20 mouse cellular contexts compared by ENCODE assay signal in genomic region chr13:49428042-49428675, GRCm38 (mm10). TPM values are rescaled to one million over a fixed set of nuclear protein-coding genes. Genes with fewer than 3 reads are reported as not detected.
DNase-seq lines count a peak whose midpoint lies in the region; TF ChIP-seq lines count a peak whose summit lies in the region.
"Had no signal": no experiment of that assay in that cellular context is flagged by ENCODE, and none has a peak within 500 bp of the region (broad histone marks: within the 10 kb centered on the region; RNA-seq: fewer than 3 reads in every experiment).

No protein-coding gene starts in this region.

- no peak for TF ChIP-seq CTCF in gastrocnemius, adult 2 months (IDR thresholded peaks at IDR 0.05)
- TF ChIP-seq CTCF in layer of hippocampus, adult 2 months (conservative IDR thresholded peaks at IDR 0.05) = no peak; the same call in 1 of the 2 replicates

- intact Hi-C loops in gastrocnemius, adult 2 months (cut with DNase I) = no loop called here
- intact Hi-C loops in gastrocnemius, postnatal 14 days (cut with DNase I; ENCODE audit: low total_unique reads) = no loop called here

- DNase-seq in gastrocnemius, adult 2 months = no peak
- DNase-seq in gastrocnemius, postnatal 14 days = no peak
- DNase-seq in layer of hippocampus, adult 2 months (ENCODE audit: low spot score in 2 of 2) = no peak
- DNase-seq in layer of hippocampus, adult 8-10 months (ENCODE audit: low spot score in 2 of 2) = no peak
- peak; percentile 21 for DNase-seq in T-cell, adult 2 months (ENCODE audit: low spot score)
- DNase-seq in lung, postnatal 14 days = peak; percentile 17
- no peak for DNase-seq in cerebellum, adult 9-11 months
- DNase-seq in spleen, postnatal 10 days (ENCODE audit: low spot score in 2 of 2) = no peak
- DNase-seq: adrenal gland, adult 8-10 months; B cell, adult 2 months; cerebellum, adult 9-10 months; embryo, embryonic 11 days; gastrocnemius, postnatal 25 days; kidney, postnatal 10 days had no signal

- H3K4me3 ChIP-seq in gastrocnemius, adult 2 months = no peak overlapping the region
- no peak overlapping the region for H3K4me3 ChIP-seq in layer of hippocampus, adult 2 months
- H3K4me3 ChIP-seq: forebrain, embryonic 15.5 days; intestine, embryonic 15.5 days; liver, embryonic 12.5 days; midbrain, embryonic 13.5 days; myocyte had no signal

- peak overlapping the region; percentile 71 for H3K27ac ChIP-seq in gastrocnemius, adult 2 months
- peak overlapping the region; percentile 83 for H3K27ac ChIP-seq in layer of hippocampus, adult 2 months
- H3K27ac ChIP-seq: forebrain, embryonic 15.5 days; intestine, embryonic 15.5 days; liver, embryonic 12.5 days; macrophage; midbrain, embryonic 13.5 days had no signal

RNA-seq across cellular contexts. Expression of gene Ippk, which starts 7.1 kb away (rescaled TPM):
- total RNA-seq in gastrocnemius, adult 2 months (2021) = 1 to 10 TPM; 5.6 to 6.3 TPM
- total RNA-seq in gastrocnemius, postnatal 14 days (2021) = 1 to 10 TPM; 5.1 to 6.6 TPM
- total RNA-seq in layer of hippocampus, adult 2 months (2021) = 10 to 100 TPM; 33.1 to 41.0 TPM
- total RNA-seq in layer of hippocampus, adult 8-10 months (2022) = 10 to 100 TPM; 27.6 to 32.1 (median 30.7) TPM

Comparison
In these comparisons a context has a peak if more than half of its experiments do, and no peak if none do; other contexts are left out.
1. DNase-seq: peak in T-cell, adult 2 months (single experiment) and lung, postnatal 14 days (single experiment); none in gastrocnemius, adult 2 months (single experiment), gastrocnemius, postnatal 14 days (single experiment), layer of hippocampus, adult 2 months (0 of 2), layer of hippocampus, adult 8-10 months (0 of 2), cerebellum, adult 9-11 months (single experiment) and spleen, postnatal 10 days (0 of 2).